ENCODE assay signal across 13 mouse cellular contexts in genomic region chr3:107431268-107431667, GRCm38 (mm10). TPM values are rescaled to one million over a fixed set of nuclear protein-coding genes. Genes with fewer than 3 reads are reported as not detected.
DNase-seq lines count a peak whose midpoint lies in the region; ATAC-seq lines count a peak whose summit lies in the region.
"Had no signal": no experiment of that assay in that cellular context is flagged by ENCODE, and none has a peak within 500 bp of the region (broad histone marks: within the 10 kb centered on the region; RNA-seq: fewer than 3 reads in every experiment).

No protein-coding gene starts in this region.

- H3K27ac ChIP-seq in hindbrain, embryonic 11.5 days (ENCODE audit: low read depth, low read length), result no peak overlapping the region
- H3K27ac ChIP-seq in hindbrain, embryonic 10.5 days, result no peak overlapping the region
- H3K27ac ChIP-seq in limb, embryonic 15.5 days, result no peak overlapping the region
- H3K27ac ChIP-seq: kidney, embryonic 15.5 days had no signal

- WGBS in hindbrain, embryonic 11.5 days, result 11% methylated on average over 1 of the region's 1 CpGs
- WGBS in hindbrain, embryonic 10.5 days, result 31% methylated on average over 1 of the region's 1 CpGs
- WGBS in limb, embryonic 15.5 days, result 0% methylated on average over 1 of the region's 1 CpGs

- no peaks in the 10 kb centered on the region for H3K9me3 ChIP-seq in hindbrain, embryonic 11.5 days (ENCODE audit: control insufficient read depth, low read length)
- H3K9me3 ChIP-seq in hindbrain, embryonic 10.5 days, result no peaks in the 10 kb centered on the region
- H3K9me3 ChIP-seq in limb, embryonic 15.5 days, result no peaks in the 10 kb centered on the region
- H3K9me3 ChIP-seq: kidney, embryonic 15.5 days had no signal

- H3K4me2 ChIP-seq in hindbrain, embryonic 11.5 days (replicated peaks; ENCODE audit: low read depth, low read length), result no peak overlapping the region
- no peak overlapping the region for H3K4me2 ChIP-seq in limb, embryonic 15.5 days
- H3K4me2 ChIP-seq: kidney, embryonic 15.5 days had no signal

- no peaks in the 10 kb centered on the region for H3K4me1 ChIP-seq in hindbrain, embryonic 11.5 days (replicated peaks; ENCODE audit: control insufficient read depth, insufficient read depth, low read length)
- H3K4me1 ChIP-seq in hindbrain, embryonic 10.5 days (replicated peaks), result peaks cover 6% of the 10 kb centered on the region; the same call in 1 of the 2 replicates
- H3K4me1 ChIP-seq in limb, embryonic 15.5 days, result 0 out of 2 replicates have a peak, but pooled peaks cover 6% of the 10 kb centered on the region
- H3K4me1 ChIP-seq: kidney, embryonic 15.5 days had no signal

- no peak overlapping the region for H3K4me3 ChIP-seq in hindbrain, embryonic 11.5 days (ENCODE audit: low read depth, low read length)
- H3K4me3 ChIP-seq in hindbrain, embryonic 10.5 days, result no peak overlapping the region
- no peak overlapping the region for H3K4me3 ChIP-seq in limb, embryonic 15.5 days
- H3K4me3 ChIP-seq: kidney, embryonic 15.5 days had no signal

- H3K27me3 ChIP-seq in hindbrain, embryonic 11.5 days (ENCODE audit: control insufficient read depth, insufficient read depth, low read length), result no peaks in the 10 kb centered on the region
- H3K27me3 ChIP-seq in hindbrain, embryonic 10.5 days (ENCODE audit: insufficient read depth, poor library complexity, severe bottlenecking), result 0 out of 2 replicates have a peak, but pooled peaks cover 3% of the 10 kb centered on the region
- H3K27me3 ChIP-seq in limb, embryonic 15.5 days, result no peaks in the 10 kb centered on the region
- H3K27me3 ChIP-seq: kidney, embryonic 15.5 days had no signal

- DNase-seq in hindbrain, embryonic 11.5 days (ENCODE audit: low spot score), result peak; percentile 24
- DNase-seq in hindbrain, embryonic 10.5 days (ENCODE audit: low spot score), result no peak
- peak; percentile 59 to 71 for DNase-seq in right cerebral cortex, postnatal 10 days (ENCODE audit: low spot score in 2 of 2)
- DNase-seq in right cerebral cortex, adult 2 months (ENCODE audit: low spot score in 2 of 2), result no peak
- DNase-seq in ovary, postnatal 14 days (ENCODE audit: low spot score), result no peak
- DNase-seq in adrenal gland, adult 18-20 months (ENCODE audit: low spot score in 2 of 2), result no peak
- no peak for DNase-seq in thymus, postnatal 25 days
- DNase-seq: adrenal gland, postnatal 36 days; cerebellum, adult 8-10 months had no signal

- ATAC-seq in hindbrain, embryonic 11.5 days (ENCODE audit: low FRiP score), result no peak
- ATAC-seq in limb, embryonic 15.5 days (ENCODE audit: insufficient number of reproducible peaks, low FRiP score, low TSS enrichment, low read depth), result peak; percentile 58; the same call in 1 of the 2 replicates
- ATAC-seq: Patski had no signal

- H3K9ac ChIP-seq in hindbrain, embryonic 11.5 days (ENCODE audit: low read depth, low read length), result no peak overlapping the region
- no peak overlapping the region for H3K9ac ChIP-seq in limb, embryonic 15.5 days
- H3K9ac ChIP-seq: kidney, embryonic 15.5 days had no signal

- no peaks in the 10 kb centered on the region for H3K36me3 ChIP-seq in hindbrain, embryonic 11.5 days (ENCODE audit: control insufficient read depth, insufficient read depth, low read length)
- H3K36me3 ChIP-seq in hindbrain, embryonic 10.5 days, result no peaks in the 10 kb centered on the region
- H3K36me3 ChIP-seq in limb, embryonic 15.5 days, result no peaks in the 10 kb centered on the region
- H3K36me3 ChIP-seq: kidney, embryonic 15.5 days had no signal

RNA-seq across cellular contexts. Expression of gene Kcnc4, which starts 28.1 kb away (rescaled TPM):
- polyA plus RNA-seq in hindbrain, embryonic 11.5 days (2014; fragmentation: Nextera tagmentation; extraction: Ambion mirVana), result 0.22 and 0.25 TPM in 2 replicates
- polyA plus RNA-seq in hindbrain, embryonic 10.5 days (2016; fragmentation: Nextera tagmentation; extraction: Ambion mirVana), result 0.09 and 0.17 TPM in 2 replicates
- polyA plus RNA-seq in limb, embryonic 15.5 days (2015; fragmentation: Nextera tagmentation; extraction: Ambion mirVana), result 0.54 and 0.61 TPM in 2 replicates
- 10 to 100 TPM in 1 of 2 experiments, 1 to 10 TPM in 1; 9.4 to 12.9 TPM for total RNA-seq in adrenal gland, adult 18-20 months (2021)
- total RNA-seq: megakaryocyte progenitor cell, adult 5-6 weeks had no signal
- polyA plus RNA-seq: Patski had no signal

Comparison
In these comparisons a context has a peak if more than half of its experiments do, and no peak if none do; other contexts are left out.
1. DNase-seq: peak in hindbrain, embryonic 11.5 days (single experiment) and right cerebral cortex, postnatal 10 days (2 of 2); none in hindbrain, embryonic 10.5 days (single experiment), right cerebral cortex, adult 2 months (0 of 2), ovary, postnatal 14 days (single experiment), adrenal gland, adult 18-20 months (0 of 2) and thymus, postnatal 25 days (single experiment).